Mouse (Mus musculus): ENCODE results near the gene Clip3.

DNA sequence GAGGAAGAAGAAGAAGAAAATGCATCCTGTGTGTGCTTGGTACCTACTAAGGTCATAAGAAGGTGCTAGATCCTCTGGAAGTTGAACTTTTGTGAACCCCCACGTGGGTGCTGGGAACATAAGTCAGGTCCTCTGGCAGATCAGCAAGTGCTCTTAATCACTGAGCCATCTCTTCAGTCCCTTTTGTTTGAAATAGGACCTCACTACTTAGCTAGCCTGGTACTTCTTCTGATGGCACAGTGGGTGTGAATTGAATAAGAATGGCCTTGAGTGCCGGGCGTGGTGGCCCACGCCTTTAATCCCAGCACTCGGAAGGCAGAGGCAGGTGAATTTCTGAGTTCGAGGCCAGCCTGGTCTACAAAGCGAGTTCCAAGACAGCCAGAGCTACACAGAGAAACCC, 25.6 kb upstream of the Clip3 start:
- TF ChIP-seq CTCF (IDR thresholded peaks at IDR 0.05; ENCODE audit: low read depth, low read length) (no peak), POLR2A (IDR thresholded peaks at IDR 0.05; ENCODE audit: borderline replicate concordance, low read depth, low read length) (no peak)
